Mouse (Mus musculus) limb, embryonic 14.5 days (tissue): Measurements from ENCODE around the gene BC053393. TPM values are rescaled to one million over a fixed set of nuclear protein-coding genes. Genes with fewer than 3 reads are reported as not detected.
"Not testable (repeated sequence)": the region's sequence is repeated elsewhere in the genome, so short reads cannot be mapped to it uniquely, and the experiment has no call there.

Source experiments
- ATAC-seq: fragments of 200-750 bp; cut with Nextera tagmentation; 2 replicates; pipeline ENCODE4 v1.8.0; 2017; ENCODE audit warnings: low read depth, moderate number of reproducible peaks, moderate TSS enrichment; ENCODE audit not compliant: low FRiP score
- DNase-seq: peaks from one replicate; pipeline ENCODE4 v3.0.0-alpha.2; 2015; ENCODE audit warnings: low spot score
- H3K27ac ChIP-seq: fragments of 300-500 bp; sonication (generic); replicated peaks from 2 replicates; pipeline ENCODE4 v1.5.1; 2014; ENCODE audit warnings: low read depth, mild to moderate bottlenecking, low read length, moderate library complexity, mixed read lengths
- H3K27me3 ChIP-seq: fragments of 300-500 bp; sonication (generic); 2 replicates; pipeline ENCODE4 v1.6.1; 2014; ENCODE audit warnings: low read length, mixed read lengths; ENCODE audit not compliant: control insufficient read depth, insufficient read depth
- H3K36me3 ChIP-seq: fragments of 300-500 bp; sonication (generic); 2 replicates; pipeline ENCODE4 v1.6.1; 2014; ENCODE audit warnings: mild to moderate bottlenecking, low read length, moderate library complexity, mixed read lengths; ENCODE audit not compliant: control insufficient read depth, insufficient read depth
- H3K4me1 ChIP-seq: fragments of 300-500 bp; sonication (generic); 2 replicates; pipeline ENCODE4 v1.6.1; 2014; ENCODE audit warnings: antibody characterized with exemption, low read length, mixed read lengths; ENCODE audit not compliant: control insufficient read depth, insufficient read depth
- H3K4me2 ChIP-seq: fragments of 300-500 bp; sonication (generic); replicated peaks from 2 replicates; pipeline ENCODE4 v1.6.1; 2014; ENCODE audit warnings: low read depth, mild to moderate bottlenecking, low read length, moderate library complexity; ENCODE audit not compliant: severe bottlenecking
- H3K4me3 ChIP-seq: fragments of 300-500 bp; sonication (generic); replicated peaks from 2 replicates; pipeline ENCODE4 v1.5.1; 2014; ENCODE audit warnings: low read length
- H3K9ac ChIP-seq: fragments of 300-500 bp; sonication (generic); 2 replicates; pipeline ENCODE4 v1.6.1; 2014; ENCODE audit warnings: mild to moderate bottlenecking, low read depth, low read length, moderate library complexity; ENCODE audit not compliant: severe bottlenecking
- H3K9me3 ChIP-seq: fragments of 300-500 bp; sonication (generic); 2 replicates; pipeline ENCODE4 v1.6.1; 2016; ENCODE audit warnings: low read length; ENCODE audit not compliant: control insufficient read depth
- POLR2A ChIP-seq: fragments of 200-500 bp; IDR thresholded peaks from 2 replicates; pipeline ENCODE4 v1.8.0; 2012; ENCODE audit warnings: inconsistent platforms, mild to moderate bottlenecking, moderate library complexity, borderline replicate concordance; ENCODE audit not compliant: insufficient read depth, insufficient read length; ENCODE audit errors: extremely low read depth
- WGBS: fragments of 180-500 bp; shearing (Covaris S2); extraction: QIAGEN DNeasy Blood & Tissue Kit; methylation state at CpG from one replicate; pipeline ENCODE4 v1.1.7; 2014; 5-methylcytosine and 5-hydroxymethylcytosine counted together
- polyA plus RNA-seq, 2 experiments: library from polyadenylated mRNA; depleted of rRNA in 1 of 2; stranded (reverse) in 1 of 2; unstranded in 1 of 2; fragments of >200 nt; fragmentation: Nextera tagmentation in 1 of 2; extraction: Ambion mirVana in 1 of 2; gene quantifications; 2 replicates each; pipeline versions ENCODE4 v1.2.1 to v1.2.3; 2012 to 2014

Gene BC053393
- polyA plus RNA-seq, 2 experiments = 0.05 to 0.08 TPM

GRCm38 (mm10) chr11:46629211-46629795 lies 58.0 kb downstream of the BC053393 start, which contains the start of gene Dppa1:
Gene Dppa1, minus strand, starts transcription at chr11:46629261.
- H3K27ac ChIP-seq = no peak within 1 kb of the TSS
- H3K4me1 ChIP-seq = no peaks in the 10 kb centered on the region
- DNase-seq (peak; percentile 55), ATAC-seq (0 out of 2 replicates have a peak, but pooled peaks have one; percentile 26)
- no peak within 1 kb of the TSS for H3K9ac ChIP-seq
- H3K9me3 ChIP-seq = no peaks in the 10 kb centered on the region
- no peak within 1 kb of the TSS for H3K4me3 ChIP-seq
- WGBS = 21% methylated on average over 2 of the region's 2 CpGs
- TF ChIP-seq POLR2A = no peak
- H3K36me3 ChIP-seq = no peaks in the 10 kb centered on the region
- H3K4me2 ChIP-seq = no peak within 1 kb of the TSS
- no peaks in the 10 kb centered on the region for H3K27me3 ChIP-seq

DNA sequence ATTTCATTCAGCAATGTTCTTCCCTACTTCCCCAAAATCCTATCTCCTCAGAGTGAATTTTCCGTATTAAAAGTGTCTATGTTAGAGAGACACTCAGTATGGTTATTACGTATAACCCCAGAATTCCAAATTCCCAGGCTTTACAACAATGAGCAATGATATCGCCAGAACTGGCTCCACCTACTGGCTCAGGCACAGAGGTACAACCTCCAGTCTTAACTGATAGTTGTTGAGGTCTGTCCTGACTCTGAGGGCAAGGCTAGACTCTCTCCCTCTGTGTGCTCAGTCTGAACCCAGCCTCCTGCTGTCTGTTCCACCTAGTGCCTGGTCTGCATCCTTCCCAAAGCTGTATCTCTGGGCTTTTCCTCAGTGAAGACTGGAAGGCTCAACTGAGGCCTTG lies 60.3 kb downstream of the BC053393 start:
- Histone ChIP-seq H3K36me3 (no peaks in the 10 kb centered on the region), H3K27me3 (no peaks in the 10 kb centered on the region), H3K9ac (no peak overlapping the region), H3K4me1 (no peaks in the 10 kb centered on the region), H3K4me2 (no peak overlapping the region), H3K4me3 (no peak overlapping the region), H3K27ac (no peak overlapping the region), H3K9me3 (no peaks in the 10 kb centered on the region)
- TF ChIP-seq POLR2A = no peak
- DNase-seq = peak; percentile 60
- 22% methylated on average over 3 of the region's 3 CpGs for WGBS
- peak; percentile 55; the same call in 1 of the 2 replicates for ATAC-seq

GRCm38 (mm10) chr11:46635516-46635915 lies 64.2 kb downstream of the BC053393 start:
- ATAC-seq, H3K9ac ChIP-seq, H3K4me3 ChIP-seq, H3K27ac ChIP-seq, DNase-seq, H3K4me2 ChIP-seq, H3K4me1 ChIP-seq, H3K36me3 ChIP-seq, H3K9me3 ChIP-seq, H3K27me3 ChIP-seq: not testable (repeated sequence)
- 77% methylated on average over 4 of the region's 4 CpGs for WGBS

DNA sequence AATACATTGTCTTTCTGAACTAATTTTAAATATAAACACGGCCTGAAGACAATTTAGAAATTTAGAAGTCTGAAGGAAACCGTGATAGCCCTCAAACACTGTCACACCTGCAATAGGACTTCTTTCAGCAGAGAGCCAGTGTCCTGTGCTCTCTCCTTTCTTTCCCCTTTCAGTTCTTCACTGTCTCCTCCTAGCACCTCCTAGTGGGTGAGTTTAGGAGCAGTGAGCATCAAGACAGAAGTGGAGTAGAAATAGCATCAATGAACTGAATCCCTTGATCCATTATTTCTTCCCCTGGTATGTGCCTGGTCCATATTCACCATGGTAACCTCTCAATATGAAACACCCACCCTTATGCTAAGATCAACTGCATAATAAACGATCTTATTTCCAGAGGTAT lies 65.2 kb downstream of the BC053393 start:
- Histone ChIP-seq H3K4me3 (no peak overlapping the region), H3K4me2 (no peak overlapping the region), H3K36me3 (no peaks in the 10 kb centered on the region), H3K27me3 (no peaks in the 10 kb centered on the region), H3K9me3 (no peaks in the 10 kb centered on the region), H3K4me1 (no peaks in the 10 kb centered on the region), H3K27ac (no peak overlapping the region), H3K9ac (no peak overlapping the region)
- TF ChIP-seq POLR2A = no peak
- 79% methylated on average over 3 of the region's 3 CpGs for WGBS
- DNase-seq (no peak), ATAC-seq (no peak)

Other genes with a start within 250 kb of the BC053393 start
- gene Itk, start 182.0 kb upstream of the BC053393 start, polyA plus RNA-seq (2012; rRNA removed) = 0.14 and 0.18 TPM in 2 replicates
- gene Itk, start 182.0 kb upstream of the BC053393 start, polyA plus RNA-seq (2014; fragmentation: Nextera tagmentation; extraction: Ambion mirVana) = 0.28 and 0.32 TPM in 2 replicates
- gene Fam71b, start 175.0 kb upstream of the BC053393 start, polyA plus RNA-seq (2012; rRNA removed) = not detected in 2 replicates
- not detected in 2 replicates for gene Fam71b, start 175.0 kb upstream of the BC053393 start, polyA plus RNA-seq (2014; fragmentation: Nextera tagmentation; extraction: Ambion mirVana)
- gene Med7, start 134.6 kb upstream of the BC053393 start, polyA plus RNA-seq (2012; rRNA removed) = 35.7 and 46.1 TPM in 2 replicates
- 74.2 and 75.8 TPM in 2 replicates for gene Med7, start 134.6 kb upstream of the BC053393 start, polyA plus RNA-seq (2014; fragmentation: Nextera tagmentation; extraction: Ambion mirVana)
- gene Havcr2, start 116.6 kb upstream of the BC053393 start, polyA plus RNA-seq (2012; rRNA removed) = 0.22 and 0.31 TPM in 2 replicates
- 0.14 and 0.30 TPM in 2 replicates for gene Havcr2, start 116.6 kb upstream of the BC053393 start, polyA plus RNA-seq (2014; fragmentation: Nextera tagmentation; extraction: Ambion mirVana)
- gene Gm12169, start 47.3 kb upstream of the BC053393 start, polyA plus RNA-seq (2012; rRNA removed) = not detected in 2 replicates
- not detected in 2 replicates for gene Gm12169, start 47.3 kb upstream of the BC053393 start, polyA plus RNA-seq (2014; fragmentation: Nextera tagmentation; extraction: Ambion mirVana)
- gene Dppa1, start 57.7 kb downstream of the BC053393 start, polyA plus RNA-seq (2012; rRNA removed) = not detected in 2 replicates
- gene Dppa1, start 57.7 kb downstream of the BC053393 start, polyA plus RNA-seq (2014; fragmentation: Nextera tagmentation; extraction: Ambion mirVana) = not detected in 2 replicates
- 0.06 and 0.11 TPM in 2 replicates for gene Timd2, start 135.5 kb downstream of the BC053393 start, polyA plus RNA-seq (2012; rRNA removed)
- gene Timd2, start 135.5 kb downstream of the BC053393 start, polyA plus RNA-seq (2014; fragmentation: Nextera tagmentation; extraction: Ambion mirVana) = not detected in 2 replicates
- gene Havcr1, start 163.5 kb downstream of the BC053393 start, polyA plus RNA-seq (2012; rRNA removed) = 0.88 and 1.1 TPM in 2 replicates
- gene Havcr1, start 163.5 kb downstream of the BC053393 start, polyA plus RNA-seq (2014; fragmentation: Nextera tagmentation; extraction: Ambion mirVana) = 0.14 and 1.4 TPM in 2 replicates
- 0.16 and 0.24 TPM in 2 replicates for gene Timd4, start 239.3 kb downstream of the BC053393 start, polyA plus RNA-seq (2012; rRNA removed)
- gene Timd4, start 239.3 kb downstream of the BC053393 start, polyA plus RNA-seq (2014; fragmentation: Nextera tagmentation; extraction: Ambion mirVana) = 0.25 TPM in 1 of 2 replicates, not detected in the other